Mouse (Mus musculus): Measurements from ENCODE around the gene Slc2a10. TPM values are rescaled to one million over a fixed set of nuclear protein-coding genes. Genes with fewer than 3 reads are reported as not detected.

Gene Slc2a10
- polyA plus RNA-seq, 1 experiment from 2014 or later: 6.9 TPM

- TF ChIP-seq CTCF (IDR thresholded peaks at IDR 0.05): no peak
- no peak for TF ChIP-seq EP300 (IDR thresholded peaks at IDR 0.05)
- no peaks in the 10 kb centered on the region for H3K9me3 ChIP-seq (ENCODE audit: low read length)
- no peak overlapping the region for H3K4me2 ChIP-seq (replicated peaks; ENCODE audit: low read depth, low read length)
- H3K27ac ChIP-seq (ENCODE audit: low read length): no peak overlapping the region
- no peak overlapping the region for H3K9ac ChIP-seq (replicated peaks; ENCODE audit: low read depth)
- WGBS: 81% methylated on average over 5 of the region's 5 CpGs
- ATAC-seq (no peak), DNase-seq (ENCODE audit: low spot score) (no peak)
- no peaks in the 10 kb centered on the region for H3K4me1 ChIP-seq (ENCODE audit: insufficient read depth, low read depth, low read length)
- no peak overlapping the region for H3K4me3 ChIP-seq (ENCODE audit: low read depth, low read length)
- no peaks in the 10 kb centered on the region for H3K36me3 ChIP-seq (ENCODE audit: insufficient read depth, low read length)
- no peaks in the 10 kb centered on the region for H3K27me3 ChIP-seq (replicated peaks; ENCODE audit: insufficient read depth, low read length)
These were observed 17.2 kb upstream of the Slc2a10 start for GRCm38 (mm10) chr2:165486401-165486800.

GRCm38 (mm10) chr2:165486881-165487535 is 16.6 kb upstream of the Slc2a10 start:
- H3K4me3 ChIP-seq (ENCODE audit: low read depth, low read length): no peak overlapping the region
- H3K27me3 ChIP-seq (replicated peaks; ENCODE audit: insufficient read depth, low read length): no peaks in the 10 kb centered on the region
- H3K4me2 ChIP-seq (replicated peaks; ENCODE audit: low read depth, low read length): no peak overlapping the region
- WGBS: 12% methylated on average over 8 of the region's 8 CpGs
- DNase-seq (ENCODE audit: low spot score): peak; percentile 77
- ATAC-seq: peak; percentile 53
- no peaks in the 10 kb centered on the region for H3K9me3 ChIP-seq (ENCODE audit: low read length)
- no peak overlapping the region for H3K9ac ChIP-seq (replicated peaks; ENCODE audit: low read depth)
- no peak overlapping the region for H3K27ac ChIP-seq (ENCODE audit: low read length)
- TF ChIP-seq CTCF (IDR thresholded peaks at IDR 0.05) (peak; percentile 97), EP300 (IDR thresholded peaks at IDR 0.05) (no peak)
- H3K36me3 ChIP-seq (ENCODE audit: insufficient read depth, low read length): no peaks in the 10 kb centered on the region
- H3K4me1 ChIP-seq (ENCODE audit: insufficient read depth, low read depth, low read length): no peaks in the 10 kb centered on the region

- no peaks in the 10 kb centered on the region for H3K9me3 ChIP-seq (ENCODE audit: low read length)
- DNase-seq (ENCODE audit: low spot score) (peak; percentile 86), ATAC-seq (peak; percentile 95)
- peak within 1 kb of the TSS; percentile 74 for H3K4me2 ChIP-seq (replicated peaks; ENCODE audit: low read depth, low read length)
- WGBS: 3% methylated on average over 57 of the region's 84 CpGs
- peak within 1 kb of the TSS; percentile 67 for H3K9ac ChIP-seq (replicated peaks; ENCODE audit: low read depth)
- H3K27ac ChIP-seq (ENCODE audit: low read length): peak within 1 kb of the TSS; percentile 74
- no peaks in the 10 kb centered on the region for H3K27me3 ChIP-seq (replicated peaks; ENCODE audit: insufficient read depth, low read length)
- H3K36me3 ChIP-seq (ENCODE audit: insufficient read depth, low read length): no peaks in the 10 kb centered on the region
- H3K4me3 ChIP-seq (ENCODE audit: low read depth, low read length): peak within 1 kb of the TSS; percentile 63
- peak; percentile 1; the same call in 1 of the 2 replicates for TF ChIP-seq CTCF (IDR thresholded peaks at IDR 0.05)
- no peak for TF ChIP-seq EP300 (IDR thresholded peaks at IDR 0.05)
- H3K4me1 ChIP-seq (ENCODE audit: insufficient read depth, low read depth, low read length): no peaks in the 10 kb centered on the region; the same call in 1 of the 2 replicates
These were observed 10.7 kb upstream of the Slc2a10 start, which contains the start of gene Trp53rka for GRCm38 (mm10) chr2:165492648-165493553. Trp53rka (minus strand) TSS chr2:165493324.

GRCm38 (mm10) chr2:165493587-165494210 is 9.9 kb upstream of the Slc2a10 start:
- 0 out of 2 replicates have a peak overlapping the region, but pooled peaks have one; percentile 47 for H3K27ac ChIP-seq (ENCODE audit: low read length)
- WGBS: 25% methylated on average over 17 of the region's 17 CpGs
- no peaks in the 10 kb centered on the region for H3K9me3 ChIP-seq (ENCODE audit: low read length)
- ATAC-seq (peak; percentile 14; the same call in 1 of the 2 replicates), DNase-seq (ENCODE audit: low spot score) (no peak)
- no peaks in the 10 kb centered on the region for H3K27me3 ChIP-seq (replicated peaks; ENCODE audit: insufficient read depth, low read length)
- peak overlapping the region; percentile 74 for H3K4me2 ChIP-seq (replicated peaks; ENCODE audit: low read depth, low read length)
- TF ChIP-seq CTCF (IDR thresholded peaks at IDR 0.05): no peak
- no peak for TF ChIP-seq EP300 (IDR thresholded peaks at IDR 0.05)
- no peaks in the 10 kb centered on the region for H3K36me3 ChIP-seq (ENCODE audit: insufficient read depth, low read length)
- peak overlapping the region; percentile 63 for H3K4me3 ChIP-seq (ENCODE audit: low read depth, low read length)
- peaks cover under 1% of the 10 kb centered on the region; the same call in 1 of the 2 replicates for H3K4me1 ChIP-seq (ENCODE audit: insufficient read depth, low read depth, low read length)
- peak overlapping the region; percentile 41; the same call in 1 of the 2 replicates for H3K9ac ChIP-seq (replicated peaks; ENCODE audit: low read depth)

GRCm38 (mm10) chr2:165494495-165494894 is 9.1 kb upstream of the Slc2a10 start:
- WGBS: 28% methylated on average over 2 of the region's 2 CpGs

GRCm38 (mm10) chr2:165496251-165496650 is 7.3 kb upstream of the Slc2a10 start:
- H3K36me3 ChIP-seq (ENCODE audit: insufficient read depth, low read length): no peaks in the 10 kb centered on the region
- peaks cover 5% of the 10 kb centered on the region; the same call in 1 of the 2 replicates for H3K4me1 ChIP-seq (ENCODE audit: insufficient read depth, low read depth, low read length)
- peak; percentile 72 for TF ChIP-seq CTCF (IDR thresholded peaks at IDR 0.05)
- TF ChIP-seq EP300 (IDR thresholded peaks at IDR 0.05): no peak
- no peaks in the 10 kb centered on the region for H3K9me3 ChIP-seq (ENCODE audit: low read length)
- no peak overlapping the region for H3K4me3 ChIP-seq (ENCODE audit: low read depth, low read length)
- ATAC-seq: no peak
- peak; percentile 43 for DNase-seq (ENCODE audit: low spot score)
- no peaks in the 10 kb centered on the region for H3K27me3 ChIP-seq (replicated peaks; ENCODE audit: insufficient read depth, low read length)
- H3K9ac ChIP-seq (replicated peaks; ENCODE audit: low read depth): no peak overlapping the region
- H3K27ac ChIP-seq (ENCODE audit: low read length): no peak overlapping the region
- no peak overlapping the region for H3K4me2 ChIP-seq (replicated peaks; ENCODE audit: low read depth, low read length)

More at GRCm38 (mm10) chr2:165494495-165494894, 9.1 kb upstream of the Slc2a10 start:
- Histone ChIP-seq H3K9ac (replicated peaks; ENCODE audit: low read depth) (no peak overlapping the region), H3K4me1 (ENCODE audit: insufficient read depth, low read depth, low read length) (peaks cover 5% of the 10 kb centered on the region; the same call in 1 of the 2 replicates), H3K4me2 (replicated peaks; ENCODE audit: low read depth, low read length) (no peak overlapping the region), H3K36me3 (ENCODE audit: insufficient read depth, low read length) (no peaks in the 10 kb centered on the region), H3K27ac (ENCODE audit: low read length) (no peak overlapping the region), H3K4me3 (ENCODE audit: low read depth, low read length) (no peak overlapping the region), H3K9me3 (ENCODE audit: low read length) (no peaks in the 10 kb centered on the region), H3K27me3 (replicated peaks; ENCODE audit: insufficient read depth, low read length) (no peaks in the 10 kb centered on the region)
- no peak for DNase-seq (ENCODE audit: low spot score)
- no peak for TF ChIP-seq EP300 (IDR thresholded peaks at IDR 0.05)
- no peak for TF ChIP-seq CTCF (IDR thresholded peaks at IDR 0.05)
- ATAC-seq: no peak

All from lung, postnatal 0 days (tissue).